In genomic region chr19:12435750-12436524, GRCm38 (mm10) we compare ENCODE assay signal across 1 mouse cellular context.
TF ChIP-seq lines count a peak whose summit lies in the region.

No protein-coding gene starts in this region.

TF ChIP-seq in CH12.LX, 34 proteins besides CTCF, POLR2A, EP300 and RAD21 (continued from another document):
- no peak for TF ChIP-seq KAT2A (IDR thresholded peaks at IDR 0.05; ENCODE audit: insufficient replicate concordance, low read length)
- no peak for TF ChIP-seq GABPA (IDR thresholded peaks at IDR 0.05; ENCODE audit: insufficient replicate concordance, low read depth, low read length)
- TF ChIP-seq BHLHE40 (IDR thresholded peaks at IDR 0.05; ENCODE audit: low read depth, low read length), result peak; percentile 53; the same call in 1 of the 2 replicates
- TF ChIP-seq MAX (IDR thresholded peaks at IDR 0.05; ENCODE audit: low read length), result no peak
- TF ChIP-seq CHD1 (IDR thresholded peaks at IDR 0.05; ENCODE audit: low read depth, low read length), result no peak
